Mouse (Mus musculus) B cell, adult 2 months (primary cell): ENCODE measurements at regions not wholly inside any gene's neighbourhood (a gene's known extent, or its start where the extent isn't known, plus 50 kb on each side); places are given as distances from the start of the nearest gene placed in this dataset.

Experiments used
- DNase-seq, 2 experiments: peaks; one replicate each; pipeline ENCODE4 v3.0.0; 2022

GRCm38 (mm10) chr13:54847764-54848183 is 58.6 kb downstream of the Tspan17 start:
- no peak for DNase-seq

GRCm38 (mm10) chr13:54851131-54851530 is 62.0 kb downstream of the Tspan17 start:
- DNase-seq: no peak

GRCm38 (mm10) chr13:54855333-54856238 is 66.4 kb downstream of the Tspan17 start:
- DNase-seq: no peak

GRCm38 (mm10) chr13:54862931-54863330 is 73.8 kb downstream of the Tspan17 start:
- no peak for DNase-seq

- DNase-seq: no peak
Measured at GRCm38 (mm10) chr13:54864048-54864447, 74.9 kb downstream of the Tspan17 start.

- DNase-seq: no peak
Measured at GRCm38 (mm10) chr13:54872004-54872403, 77.2 kb upstream of the Unc5a start.

- DNase-seq: no peak
Measured at GRCm38 (mm10) chr13:54873882-54874281, 75.3 kb upstream of the Unc5a start.

- DNase-seq: no peak
Measured at GRCm38 (mm10) chr13:54874291-54875200, 74.7 kb upstream of the Unc5a start.

GRCm38 (mm10) chr13:54876556-54876955 is 72.7 kb upstream of the Unc5a start:
- DNase-seq: peak; percentile 7 to 17

- DNase-seq: no peak
Measured at GRCm38 (mm10) chr13:54877656-54878055, 71.6 kb upstream of the Unc5a start.

- no peak for DNase-seq
Measured at GRCm38 (mm10) chr13:54879325-54879724, 69.9 kb upstream of the Unc5a start.

- no peak for DNase-seq
Measured at GRCm38 (mm10) chr13:54880204-54880603, 69.0 kb upstream of the Unc5a start.

- DNase-seq: no peak
Measured at GRCm38 (mm10) chr13:54882781-54883180, 66.4 kb upstream of the Unc5a start.

- peak in 1 of 2 experiments; percentile 16 for DNase-seq
Measured at GRCm38 (mm10) chr13:54883748-54884708, 65.2 kb upstream of the Unc5a start.

GRCm38 (mm10) chr13:54884709-54885460 is 64.3 kb upstream of the Unc5a start:
- DNase-seq: no peak

- no peak for DNase-seq
Measured at GRCm38 (mm10) chr13:54887366-54887921, 61.8 kb upstream of the Unc5a start.

GRCm38 (mm10) chr13:54888021-54888420 is 61.2 kb upstream of the Unc5a start:
- no peak for DNase-seq

- peak in 1 of 2 experiments; percentile 8 for DNase-seq
Measured at GRCm38 (mm10) chr13:54889684-54890399, 59.4 kb upstream of the Unc5a start.

- no peak for DNase-seq
Measured at GRCm38 (mm10) chr13:54892572-54892971, 56.6 kb upstream of the Unc5a start.

- no peak for DNase-seq
Measured at GRCm38 (mm10) chr13:54893651-54894050, 55.6 kb upstream of the Unc5a start.
